Mouse (Mus musculus) testis, adult 2 months (tissue): ENCODE results near the gene Tmem178b.

Experiments used
- CTCF ChIP-seq: fragments of 200-500 bp; IDR thresholded peaks from 2 replicates; pipeline ENCODE4 v1.5.1; 2012; ENCODE audit warnings: low read depth, mild to moderate bottlenecking, inconsistent platforms, low read length, moderate library complexity; ENCODE audit not compliant: control insufficient read depth, insufficient read depth, insufficient replicate concordance
- POLR2A ChIP-seq: fragments of 200-500 bp; IDR thresholded peaks from 2 replicates; pipeline ENCODE4 v1.6.1; 2012; ENCODE audit warnings: low read depth, mild to moderate bottlenecking, inconsistent platforms, low read length, moderate library complexity; ENCODE audit not compliant: control insufficient read depth

GRCm38 (mm10) chr6:40052593-40052992, 179.5 kb downstream of the Tmem178b start:
- TF ChIP-seq CTCF (no peak), POLR2A (no peak)
